Mouse (Mus musculus) embryo, embryonic 10 days (tissue): ENCODE results near the gene Plekho2.
A peak's percentile ranks its signal among the peaks of the same experiment; 100 is the strongest.

Source experiments
- DNase-seq: peaks from one replicate; pipeline ENCODE4 v3.0.0-alpha.2; 2015; ENCODE audit warnings: low spot score

Plekho2 gene

DNA sequence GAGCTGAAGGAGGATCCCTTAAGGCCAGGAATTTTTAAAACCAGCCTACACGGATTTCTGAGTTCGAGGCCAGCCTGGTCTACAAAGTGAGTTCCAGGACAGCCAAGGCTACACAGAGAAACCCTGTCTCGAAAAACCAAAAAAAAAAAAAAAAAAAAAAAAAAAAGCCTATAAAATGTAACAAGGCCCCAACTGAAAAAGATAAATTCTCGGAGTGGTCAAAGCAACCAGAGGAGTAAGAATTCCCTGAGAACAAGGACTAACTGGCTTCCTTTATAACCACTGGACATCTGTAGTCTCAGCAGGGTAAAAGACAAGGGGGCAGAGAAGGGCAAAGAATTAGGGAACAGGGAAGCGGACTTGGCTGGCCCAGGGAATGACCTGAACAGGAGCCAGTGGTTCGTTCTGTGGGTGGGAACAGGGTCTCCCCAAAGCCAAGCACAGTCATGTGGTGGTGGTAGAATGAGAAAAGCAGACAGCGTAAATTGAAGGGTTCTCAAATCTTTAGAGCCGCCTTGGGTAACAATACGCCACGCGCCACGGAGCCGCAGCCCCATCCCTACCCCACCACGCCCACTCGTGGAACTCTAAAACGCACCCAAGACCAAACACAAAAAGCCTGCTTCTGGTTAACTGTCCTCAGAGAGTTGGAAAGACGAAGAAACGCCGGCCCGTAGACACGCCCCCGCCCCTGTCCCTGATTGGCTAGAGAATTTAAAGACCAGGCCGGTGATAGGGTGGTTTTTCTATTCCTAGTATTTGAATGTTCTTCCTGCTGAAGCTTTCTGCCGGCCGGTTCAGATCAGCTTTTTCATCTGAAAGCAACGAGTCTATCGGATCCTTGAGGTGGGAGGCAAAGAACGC is 6.8 kb upstream of the Plekho2 start, which contains the start of gene Pif1:
TSS of gene Pif1 (plus strand) at position 755 of the 864 bp plus-strand sequence.
- peak; percentile 86 for DNase-seq

DNA sequence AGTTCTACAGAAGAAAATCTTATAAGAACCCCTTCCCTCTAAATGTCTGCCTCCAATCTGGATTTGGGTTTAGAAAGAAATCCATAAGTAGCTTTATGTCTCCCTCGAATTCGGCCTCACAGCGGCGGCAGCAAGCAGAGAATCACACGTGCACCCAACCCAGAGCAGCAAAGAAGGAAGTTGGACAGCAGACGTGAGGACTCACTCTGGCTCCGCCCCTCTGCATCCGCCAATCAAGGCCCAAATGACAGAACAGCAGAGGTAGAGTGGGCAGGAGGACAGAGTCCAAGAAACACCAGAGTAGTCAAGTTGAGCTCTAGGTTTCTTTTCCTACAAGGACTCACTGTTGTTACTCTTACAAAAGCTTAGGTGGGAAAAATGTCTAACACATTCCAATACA is 3.2 kb upstream of the Plekho2 start:
- peak; percentile 56 for DNase-seq

DNA sequence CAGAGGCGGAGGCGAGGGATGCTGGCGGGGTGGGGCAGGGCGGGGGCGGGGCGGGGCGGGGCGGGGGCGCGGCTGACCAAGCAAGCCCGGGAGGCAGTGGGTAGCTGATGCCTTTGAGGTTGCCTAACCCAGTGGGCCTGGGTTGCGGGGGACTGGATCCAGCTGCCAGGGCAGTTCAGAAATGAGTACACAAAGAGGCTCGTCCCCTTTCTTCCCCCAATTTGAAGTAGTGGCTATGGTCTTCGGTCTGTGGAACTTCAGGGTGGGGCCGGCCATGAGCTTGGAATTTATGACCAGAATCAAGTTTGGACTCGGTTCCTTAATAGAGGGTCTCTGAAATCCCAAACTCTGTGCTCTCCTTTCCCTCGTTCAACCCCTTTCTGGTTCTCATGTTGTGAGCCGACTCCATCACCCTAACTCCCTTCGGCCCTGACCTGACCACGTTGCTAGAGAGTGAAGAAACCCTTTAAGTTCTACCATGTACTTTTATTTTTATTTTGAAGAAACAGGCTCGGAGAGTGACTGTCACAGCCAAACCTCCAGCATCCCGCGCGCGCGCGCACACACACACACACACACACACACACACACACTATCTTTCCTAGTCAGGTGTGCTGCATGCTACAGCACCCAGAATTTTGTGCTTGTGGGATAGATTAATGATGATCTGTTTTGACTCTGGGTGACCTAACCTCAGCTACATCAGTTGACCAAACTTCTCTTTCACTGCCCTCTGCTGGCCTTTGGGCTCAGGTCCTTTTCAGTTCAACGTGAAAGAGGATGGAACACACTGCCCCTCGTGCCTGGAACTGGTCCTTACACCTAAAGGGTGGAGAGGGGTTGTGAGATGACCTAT is 789 bp upstream of the Plekho2 start:
- peak; percentile 96 for DNase-seq

GRCm38 (mm10) chr9:65578801-65579249 is 1.0 kb downstream of the Plekho2 start:
- peak; percentile 12 for DNase-seq

GRCm38 (mm10) chr9:65577511-65578196 is 2.2 kb downstream of the Plekho2 start:
- no peak for DNase-seq

- DNase-seq: no peak
Observed at GRCm38 (mm10) chr9:65576861-65577510, 2.9 kb downstream of the Plekho2 start.

DNA sequence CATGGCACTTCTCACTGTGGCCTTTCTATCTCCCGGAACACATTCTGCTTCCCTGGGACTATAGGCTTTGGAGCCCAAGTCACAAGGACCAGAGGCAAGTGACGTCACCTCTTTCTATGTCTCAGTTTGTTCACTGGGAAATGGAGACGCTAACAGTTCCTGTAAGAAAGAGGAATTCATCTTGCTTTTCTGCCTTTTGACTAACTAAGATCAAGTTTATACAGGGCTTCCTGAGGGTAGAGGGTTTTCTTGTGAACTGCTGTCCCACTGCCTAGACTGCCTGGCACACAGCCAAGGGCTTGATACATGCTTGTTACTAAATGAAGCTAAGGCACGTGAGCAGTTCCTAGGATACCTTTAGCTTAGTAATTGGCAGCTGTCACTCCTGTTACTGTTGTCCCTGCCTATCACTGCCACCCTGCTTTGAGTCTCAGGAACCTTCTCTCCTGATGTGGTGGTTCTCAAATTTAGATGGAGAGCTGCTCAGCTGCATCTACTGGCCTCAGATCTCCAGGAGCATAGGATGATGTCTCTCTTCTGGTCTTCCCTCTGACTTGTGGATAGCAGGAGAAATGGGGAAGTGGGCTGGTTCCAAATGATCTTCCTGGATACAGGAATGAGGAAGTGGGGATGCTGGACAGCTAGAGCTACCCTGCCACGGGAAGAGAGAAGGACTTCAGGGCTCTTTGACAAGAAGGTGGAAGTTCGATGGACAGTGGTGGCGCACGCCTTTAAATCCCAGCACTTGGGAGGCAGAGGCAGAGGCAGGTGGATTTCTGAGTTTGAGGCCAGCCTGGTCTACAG is 4.2 kb downstream of the Plekho2 start:
- no peak for DNase-seq

- DNase-seq: no peak
Observed at GRCm38 (mm10) chr9:65574513-65575392, 5.1 kb downstream of the Plekho2 start.

- no peak for DNase-seq
Observed at GRCm38 (mm10) chr9:65572837-65573236, 7.0 kb downstream of the Plekho2 start.

DNA sequence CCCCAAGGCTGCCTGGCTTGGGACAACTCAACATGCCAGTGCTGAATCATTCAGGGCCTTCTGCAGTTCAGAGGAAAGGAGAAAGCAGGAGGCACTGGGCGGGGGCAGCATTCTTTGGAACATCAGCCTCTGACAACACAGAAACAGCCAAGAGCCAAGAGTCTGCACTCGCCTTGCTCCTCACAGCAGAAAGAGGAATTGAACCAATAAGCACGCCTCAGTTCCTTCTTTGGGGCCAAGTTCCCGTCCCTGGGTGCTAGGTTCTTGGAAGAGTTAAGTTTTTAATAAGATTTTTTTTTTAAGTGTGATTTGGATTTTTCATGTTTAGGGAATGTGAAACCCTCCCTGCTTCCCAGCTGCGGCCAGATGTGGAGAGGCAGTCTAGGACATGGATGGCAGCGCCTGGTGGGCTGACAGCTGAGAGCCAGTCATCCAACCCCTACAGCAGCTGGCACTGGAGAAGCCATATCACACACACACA is 10.3 kb downstream of the Plekho2 start:
- DNase-seq: no peak

DNA sequence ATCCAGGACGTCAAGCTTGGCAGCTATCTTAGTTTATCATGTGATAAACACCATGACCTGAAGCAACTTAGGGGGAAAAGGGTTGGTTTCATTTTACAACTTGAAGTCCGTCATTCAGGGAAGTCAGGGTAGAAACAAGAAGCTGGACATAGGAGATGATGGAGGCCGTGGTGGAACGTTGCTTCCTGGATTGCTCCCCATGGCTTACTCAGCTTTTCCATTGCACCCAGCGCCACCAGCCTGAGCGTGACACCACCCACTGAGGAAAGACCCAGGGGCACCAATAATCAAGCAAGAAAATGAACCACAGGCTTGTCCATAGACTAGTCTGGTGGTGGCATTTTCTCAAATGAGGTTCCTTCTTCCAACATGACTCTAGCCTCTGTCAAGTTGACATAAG is 11.1 kb downstream of the Plekho2 start:
- DNase-seq: no peak

GRCm38 (mm10) chr9:65564698-65565097 is 15.1 kb downstream of the Plekho2 start:
- no peak for DNase-seq

GRCm38 (mm10) chr9:65563073-65563472 is 16.8 kb downstream of the Plekho2 start:
- DNase-seq: no peak

GRCm38 (mm10) chr9:65562081-65562506 is 17.7 kb downstream of the Plekho2 start:
- DNase-seq: peak; percentile 72

- DNase-seq: no peak
Observed at GRCm38 (mm10) chr9:65561016-65561415, 18.8 kb downstream of the Plekho2 start.

GRCm38 (mm10) chr9:65558806-65559205 is 21.0 kb downstream of the Plekho2 start:
- DNase-seq: no peak

- no peak for DNase-seq
Observed at GRCm38 (mm10) chr9:65556979-65557378, 22.9 kb downstream of the Plekho2 start.

- DNase-seq: no peak
Observed at GRCm38 (mm10) chr9:65556349-65556748, 23.5 kb downstream of the Plekho2 start.

GRCm38 (mm10) chr9:65555621-65556020 is 24.2 kb downstream of the Plekho2 start:
- DNase-seq: no peak

DNA sequence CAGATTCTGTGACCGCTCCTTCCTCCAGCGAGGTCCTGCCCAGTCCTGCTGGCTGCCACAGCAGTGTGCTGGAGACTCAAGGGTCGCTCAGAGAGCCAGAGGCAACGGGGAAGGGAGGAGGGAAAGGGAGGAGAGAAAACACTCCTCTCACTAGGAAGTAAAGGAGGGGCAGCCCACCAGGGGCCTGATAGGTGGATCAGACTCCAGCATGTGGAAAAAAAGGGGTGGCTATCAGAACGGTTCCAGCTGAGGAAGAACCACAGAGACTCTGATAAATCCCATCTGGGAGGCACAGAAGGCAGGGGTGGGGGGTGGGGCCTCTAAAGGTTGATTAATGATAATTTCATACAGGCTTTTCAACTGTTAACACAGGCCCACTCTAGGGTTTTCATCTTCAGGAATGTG is 24.8 kb downstream of the Plekho2 start:
- peak; percentile 70 for DNase-seq
